Mouse (Mus musculus) A20 (cell line): ENCODE data around the gene Sncb.

Experiments
- DNase-seq: peaks from one replicate; pipeline ENCODE4 v3.0.0-alpha.2; 2011; ENCODE audit warnings: low read depth, low spot score

The Sncb gene

DNA sequence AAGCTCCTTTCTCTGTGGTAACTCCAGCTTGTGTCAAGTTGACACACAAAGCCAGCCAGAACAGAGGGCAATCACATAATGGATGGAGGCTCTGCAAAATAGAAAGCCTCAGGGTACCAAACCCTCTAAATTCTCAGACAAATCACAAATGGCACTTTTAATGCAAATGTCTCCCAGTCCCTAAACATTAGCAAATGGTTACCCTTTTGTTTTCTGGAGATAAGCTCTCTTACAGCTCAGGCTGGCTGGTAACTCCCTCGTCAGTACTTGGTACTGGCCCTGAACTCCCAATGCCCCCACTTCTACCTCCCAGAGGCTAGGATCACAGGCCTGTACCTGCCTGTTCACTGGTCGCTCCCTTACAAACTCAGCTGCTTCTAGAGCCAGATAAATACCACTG, 16.8 kb upstream of the Sncb start:
- DNase-seq: no peak

DNA sequence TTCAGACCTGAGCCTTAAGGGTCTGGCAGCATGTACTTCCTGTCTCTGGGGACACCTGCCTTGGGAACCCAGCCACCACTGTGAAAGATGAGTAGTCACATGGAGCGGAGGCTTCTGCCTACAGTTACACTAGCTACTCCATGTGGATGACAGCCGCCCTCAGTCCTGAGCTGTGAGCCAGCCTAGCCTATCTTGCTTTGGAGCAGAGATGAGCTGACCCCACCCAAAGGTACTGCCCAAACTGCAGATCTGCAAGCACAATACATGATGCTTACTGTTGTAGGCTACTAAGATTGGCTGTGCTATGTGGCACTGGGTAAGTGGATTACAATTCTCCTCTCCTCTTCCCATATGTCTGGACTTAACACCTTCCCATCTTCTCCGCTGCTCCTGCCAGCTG, 14.7 kb upstream of the Sncb start:
- no peak for DNase-seq

DNA sequence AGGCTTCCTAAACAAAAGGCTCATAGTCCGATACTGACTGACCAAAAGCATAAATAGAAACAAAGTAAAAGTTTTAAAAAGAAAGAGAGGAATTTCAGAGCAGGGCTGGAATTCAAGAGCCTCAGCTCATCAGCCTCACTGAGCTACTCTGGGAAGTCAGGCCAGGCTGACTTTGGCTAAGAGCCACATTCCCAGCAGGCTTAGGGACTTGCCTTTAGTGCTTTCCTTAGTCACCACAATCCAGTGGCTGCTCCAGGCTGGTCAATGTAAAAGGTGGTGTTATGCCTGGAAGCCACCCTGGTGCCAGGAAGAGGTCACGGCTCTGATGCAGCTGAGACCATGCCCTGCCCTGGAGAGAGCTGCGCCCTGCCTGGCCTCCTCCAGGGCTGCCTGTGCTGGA, 14.2 kb upstream of the Sncb start:
- DNase-seq: no peak

DNA sequence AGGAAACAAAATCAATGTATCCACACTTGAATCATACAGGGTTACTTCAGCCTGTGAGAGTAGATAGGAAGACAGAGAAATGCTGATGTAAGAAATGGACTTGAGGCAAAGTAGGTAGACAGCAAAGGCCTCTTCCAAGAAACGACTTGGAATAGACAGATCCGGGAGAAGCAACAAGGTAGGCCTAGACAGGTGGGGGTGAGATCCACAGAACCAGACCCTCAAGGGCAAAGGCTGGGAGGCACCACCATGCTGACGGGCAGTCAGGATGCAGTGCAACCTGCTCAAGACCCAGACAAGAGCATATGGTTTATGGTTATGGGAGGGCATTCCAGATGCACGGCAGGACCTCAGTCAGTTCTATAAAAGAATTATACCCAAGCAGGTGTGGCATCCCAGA, 617 bp upstream of the Sncb start:
- DNase-seq: no peak

DNA sequence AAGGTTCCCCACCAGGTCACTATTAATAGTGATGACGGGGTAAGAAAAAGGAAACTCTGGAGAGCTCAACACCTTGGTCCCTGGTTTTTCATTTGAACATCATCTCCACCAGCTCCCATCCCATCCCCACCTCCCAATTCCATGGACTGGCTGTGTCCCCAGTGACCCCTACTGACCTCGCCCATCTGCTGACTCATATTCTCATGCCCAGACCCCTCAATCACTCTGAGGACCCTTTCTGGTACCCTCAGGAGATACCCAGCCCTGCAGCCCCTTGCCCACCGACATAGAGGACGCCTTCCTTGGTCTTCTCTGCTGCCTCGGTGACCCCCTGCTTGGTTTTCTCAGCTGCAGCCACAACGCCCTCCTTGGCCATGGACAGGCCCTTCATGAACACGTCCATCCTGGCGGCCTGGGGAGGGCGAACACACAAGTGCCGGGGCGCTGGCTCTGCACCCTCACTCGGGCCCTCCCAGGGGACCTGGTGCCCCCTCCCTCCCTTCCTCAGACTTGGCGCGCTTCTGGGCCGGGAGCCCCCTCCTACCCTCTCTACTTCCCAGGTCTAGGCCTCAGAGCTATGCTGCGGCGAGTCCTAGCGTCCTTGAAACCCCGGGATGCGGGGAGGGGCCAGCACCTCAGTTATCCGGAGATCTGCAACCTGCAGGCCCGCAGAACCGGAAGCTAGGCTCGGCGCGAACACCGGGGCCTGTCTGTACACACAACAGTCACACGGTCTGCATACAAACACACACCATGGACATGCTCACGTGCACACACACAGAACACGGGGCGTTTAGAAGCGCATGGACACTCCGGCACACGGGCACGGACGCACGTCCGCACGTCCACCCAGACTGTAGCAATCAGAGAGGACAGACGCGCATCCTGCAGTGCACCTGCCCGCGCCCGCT, 859 bp downstream of the Sncb start:
- peak; percentile 27 for DNase-seq

DNA sequence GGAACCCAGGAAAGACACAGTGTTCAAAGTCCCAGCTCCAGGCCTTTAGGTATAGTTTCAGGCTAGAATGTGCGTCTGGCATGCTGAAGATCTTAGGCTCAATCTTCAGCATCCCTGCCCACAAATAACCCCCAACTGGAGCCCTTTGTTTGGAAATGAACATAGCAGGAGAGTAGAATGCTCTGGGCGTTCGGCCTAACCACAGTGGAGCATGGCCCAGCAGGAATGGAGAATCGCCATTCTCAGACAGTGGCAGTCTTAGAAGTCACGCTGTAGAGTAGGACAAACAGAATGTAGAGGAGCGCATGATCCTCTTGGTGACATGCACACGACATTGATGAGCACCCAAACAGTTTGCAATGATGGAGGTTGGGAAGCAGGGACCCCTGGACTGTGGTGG, 5.5 kb downstream of the Sncb start:
- DNase-seq: no peak

DNA sequence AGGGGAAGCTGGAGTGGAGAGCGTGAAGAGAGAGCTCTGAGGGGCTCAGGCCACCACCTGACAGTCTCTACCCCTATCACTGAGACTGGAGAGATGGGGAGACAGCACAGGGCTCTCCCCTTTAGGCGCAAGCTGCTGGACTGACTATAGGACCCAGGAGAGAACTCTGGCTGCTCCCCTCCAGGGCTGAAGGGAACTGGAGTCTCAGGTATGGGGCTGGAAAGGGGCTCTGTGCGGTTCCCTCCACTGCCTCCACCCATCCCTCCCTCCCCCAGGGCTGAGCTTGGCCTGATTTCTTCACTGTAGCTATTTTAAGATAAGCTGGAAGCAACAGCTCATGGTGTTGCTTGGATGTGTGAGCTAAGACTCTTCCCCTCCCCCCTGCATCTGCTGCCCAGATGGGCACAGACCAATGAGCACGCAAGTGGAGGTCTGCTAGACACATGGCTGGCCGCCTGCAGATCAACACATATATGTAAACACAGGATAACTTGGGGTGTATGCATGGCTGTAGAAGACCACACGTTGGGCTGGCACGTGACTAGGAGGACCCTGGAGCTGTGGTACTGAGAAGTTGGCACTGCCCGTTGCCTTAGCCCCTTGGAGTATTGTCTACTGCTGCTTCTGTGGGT, 6.1 kb downstream of the Sncb start:
- DNase-seq: no peak

DNA sequence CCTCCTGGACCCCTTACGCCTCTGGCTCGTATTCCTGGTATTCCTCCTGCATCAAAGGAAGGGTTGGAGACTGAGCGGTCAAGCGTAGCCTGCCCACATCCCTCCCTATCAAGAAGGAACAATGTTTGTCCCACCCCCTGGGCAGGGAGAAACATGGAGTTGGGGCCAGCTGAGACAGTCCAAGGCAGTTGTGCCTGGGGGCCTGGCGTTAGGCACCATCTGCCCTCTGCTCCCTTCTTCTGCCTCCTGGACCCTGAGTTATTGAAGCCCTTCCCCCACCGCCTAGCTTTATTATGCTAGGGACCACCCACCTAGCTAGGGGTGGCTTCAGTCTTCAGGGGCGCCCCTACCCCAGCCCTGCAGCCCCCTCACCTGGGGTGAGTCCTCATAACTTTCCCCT, 6.9 kb downstream of the Sncb start:
- no peak for DNase-seq

DNA sequence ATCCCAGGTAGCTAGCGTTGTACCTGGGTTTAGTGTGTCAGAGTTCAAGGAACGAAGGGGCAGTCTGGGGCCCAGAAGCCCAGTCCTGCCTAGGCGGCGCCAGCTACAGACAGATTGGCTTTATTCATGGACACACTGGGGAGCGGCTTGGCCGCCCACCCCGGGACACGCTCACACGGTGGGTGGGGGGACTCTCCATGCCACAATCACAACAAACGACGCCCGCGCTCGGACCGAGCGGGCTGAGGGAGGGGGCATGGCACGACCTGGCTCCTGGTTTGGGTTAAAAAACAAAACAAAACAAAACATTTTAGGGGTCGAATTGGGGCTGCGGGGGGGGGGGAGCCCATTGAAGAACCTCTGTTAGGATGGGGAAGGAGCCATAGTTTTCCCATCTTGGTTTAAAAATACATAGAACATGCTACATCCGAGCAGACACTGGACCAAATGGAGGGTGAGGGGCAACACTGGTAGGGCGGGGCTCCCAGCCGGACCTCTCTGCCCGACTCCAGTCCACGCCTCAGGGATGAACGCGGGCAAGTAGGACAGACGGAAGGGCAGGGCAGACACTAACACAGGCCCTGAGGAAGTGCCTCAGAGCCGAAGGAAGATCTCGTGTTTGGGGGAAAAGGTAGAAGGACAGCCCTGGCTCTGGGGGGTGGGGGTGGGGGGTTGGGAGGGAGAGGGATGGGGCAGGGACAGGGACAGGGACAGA, 7.5 kb downstream of the Sncb start:
- DNase-seq: no peak

DNA sequence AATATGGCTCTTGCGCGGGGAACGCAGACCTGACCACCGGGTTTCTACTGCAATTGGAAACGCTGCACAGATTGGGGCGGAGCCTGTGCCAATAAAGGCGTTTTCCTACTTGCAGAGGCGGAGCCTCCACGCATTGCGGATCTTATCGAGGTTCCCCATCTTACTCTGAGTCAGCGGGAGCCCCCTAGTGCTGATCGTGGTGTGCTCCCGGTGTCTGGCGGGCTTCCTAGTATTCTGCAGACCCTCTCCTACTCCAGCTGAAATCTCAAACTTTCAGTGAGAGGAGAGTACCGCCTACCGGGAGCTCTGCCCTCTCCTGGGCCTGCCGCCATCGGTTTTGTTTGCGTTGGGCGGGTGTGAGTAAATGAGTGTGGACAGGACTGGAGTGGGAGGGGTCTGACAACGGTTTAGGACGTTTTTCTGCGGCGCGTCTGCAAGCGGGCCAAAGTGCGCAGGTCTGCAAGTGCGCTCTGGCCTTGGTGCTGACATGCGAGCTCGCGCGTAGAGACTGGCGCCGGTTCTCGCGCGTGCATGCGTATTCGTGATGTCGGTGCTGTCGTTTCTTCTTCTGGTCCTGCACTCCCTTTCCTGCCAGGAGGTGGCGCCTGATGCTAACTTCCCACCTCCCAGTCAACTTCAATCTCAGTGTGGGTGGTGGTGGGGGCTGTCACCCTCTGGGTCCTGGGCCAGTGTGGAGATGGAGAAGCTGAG, 8.2 kb downstream of the Sncb start:
- DNase-seq: peak; percentile 91

DNA sequence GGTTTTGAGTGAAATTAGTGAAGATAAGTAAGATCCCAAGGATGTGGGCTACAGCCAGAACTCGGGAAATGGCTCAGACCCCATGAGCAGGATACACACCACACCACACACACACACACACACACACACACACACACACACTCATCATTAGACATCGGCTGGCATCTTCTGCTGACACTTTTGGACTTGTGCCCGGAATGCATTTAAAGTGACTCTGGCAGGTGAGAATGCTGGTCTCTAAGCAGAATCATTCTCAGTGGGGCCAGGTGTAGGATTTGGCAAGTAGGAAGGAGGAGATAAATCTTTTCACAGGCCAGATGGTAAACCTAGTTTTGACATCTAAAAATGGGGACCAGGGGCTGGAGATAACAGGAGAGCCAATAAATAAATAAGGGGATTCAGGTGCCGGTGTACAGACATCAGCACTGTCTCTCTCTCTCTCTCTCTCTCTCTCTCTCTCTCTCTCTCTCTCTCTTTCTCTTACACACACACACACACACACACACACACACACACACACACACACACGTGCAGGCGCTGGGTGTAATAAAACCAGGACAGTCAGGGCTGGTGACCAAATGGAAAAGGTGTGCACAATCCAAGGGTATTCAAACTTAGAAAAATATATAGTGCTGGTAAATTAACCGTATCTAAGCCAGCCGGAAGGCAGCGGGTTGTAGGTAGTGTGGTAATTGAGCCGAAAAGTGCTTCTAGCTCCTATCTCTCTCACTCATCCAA, 9.1 kb downstream of the Sncb start:
- DNase-seq: no peak

DNA sequence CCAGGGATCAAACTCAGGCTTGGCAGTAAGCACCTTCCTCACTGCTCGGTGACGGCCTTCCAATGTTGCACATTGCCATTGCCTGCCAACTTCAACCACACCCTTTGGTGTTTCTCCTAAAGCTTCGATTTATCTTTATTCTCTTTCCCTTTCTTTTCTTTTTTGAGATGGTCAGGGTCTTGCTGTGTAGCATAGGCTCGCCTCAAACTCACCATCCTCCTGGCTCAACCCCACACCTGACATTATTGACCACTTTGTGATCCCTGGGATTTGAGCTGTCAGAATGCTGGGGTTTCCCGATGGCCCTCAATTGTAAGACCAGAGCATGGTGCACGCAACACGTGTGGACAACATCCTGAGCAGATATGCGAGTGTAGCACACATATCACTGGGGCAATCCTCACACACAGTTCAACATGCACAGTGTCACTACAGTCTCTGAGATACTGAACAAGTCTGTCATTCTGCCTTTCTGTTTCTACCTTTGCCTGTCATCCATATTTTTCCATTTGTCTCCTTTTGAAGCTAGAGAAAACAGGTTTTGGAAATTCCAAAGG, 10.2 kb downstream of the Sncb start:
- DNase-seq: no peak

DNA sequence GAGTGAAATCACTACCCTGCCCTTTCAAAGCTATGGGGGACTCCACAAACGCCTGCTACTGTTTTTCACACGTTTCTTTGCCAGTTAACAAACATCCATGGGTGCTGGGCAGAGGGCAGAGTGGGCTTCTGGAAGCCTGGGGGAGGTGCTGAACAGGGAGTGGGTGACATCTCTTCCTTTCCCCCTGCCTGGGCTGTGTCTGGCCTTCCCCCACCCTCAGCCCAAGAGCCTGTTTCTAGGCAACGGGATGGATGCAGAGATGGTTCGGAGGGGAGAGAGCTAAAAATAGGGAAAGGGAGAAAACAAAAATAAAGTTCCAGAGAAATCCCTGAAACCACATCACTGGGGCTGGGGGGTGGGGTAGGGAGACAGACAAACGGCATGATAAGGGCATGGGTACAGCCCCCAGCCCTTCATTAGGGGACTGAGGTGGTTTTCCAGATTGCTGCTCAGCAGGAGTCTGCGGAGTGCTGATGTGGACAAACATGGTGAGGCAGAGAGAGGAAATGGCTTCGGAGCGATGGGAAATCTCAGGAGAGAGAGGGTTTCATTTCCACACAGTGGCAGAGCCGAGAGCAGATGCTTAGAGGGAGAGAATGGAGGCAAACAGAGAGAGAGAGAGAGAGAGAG, 11.1 kb downstream of the Sncb start:
- DNase-seq: no peak

DNA sequence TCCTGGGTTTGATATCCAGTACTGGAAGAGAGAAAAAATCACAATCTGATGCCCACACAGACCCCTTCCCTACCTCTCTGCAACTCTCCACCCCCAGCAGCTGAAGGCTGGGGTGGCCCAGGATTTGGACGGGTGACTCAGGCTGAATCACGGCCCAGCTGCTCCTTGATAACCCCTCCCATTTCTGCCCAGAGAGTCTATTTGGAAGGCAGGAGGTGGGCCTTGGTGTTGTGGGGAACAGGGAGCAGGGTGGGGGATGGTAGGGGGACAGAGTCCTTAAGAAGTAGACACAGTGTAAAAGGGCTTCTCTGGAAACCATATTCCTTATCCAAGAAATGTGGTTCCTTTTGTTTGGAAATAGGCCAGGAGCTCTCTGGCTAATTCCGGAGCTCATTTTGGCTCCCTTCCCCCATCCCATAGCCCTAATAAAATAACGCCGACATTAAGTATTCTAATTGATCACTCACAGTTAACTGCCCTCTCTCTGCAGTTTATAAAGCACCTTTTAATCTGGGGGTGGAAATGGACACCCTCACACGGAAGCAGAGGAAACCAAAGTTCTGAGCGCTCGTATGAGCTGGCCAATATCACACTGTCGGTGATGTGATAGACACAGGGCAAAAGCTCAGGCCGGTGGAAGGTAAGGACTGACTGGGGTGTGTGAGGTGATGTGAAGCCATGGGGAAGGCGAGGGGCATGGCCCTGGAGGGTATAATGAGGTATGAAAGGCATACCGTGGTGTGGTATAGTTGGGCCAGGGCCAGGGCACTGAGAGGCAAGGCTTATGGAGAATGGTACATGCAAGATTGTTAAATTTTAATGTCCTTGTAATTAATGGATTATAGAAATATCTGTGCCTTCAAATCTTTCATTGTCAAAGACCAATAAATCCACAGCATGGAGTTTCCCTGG, 12.0 kb downstream of the Sncb start:
- DNase-seq: no peak

DNA sequence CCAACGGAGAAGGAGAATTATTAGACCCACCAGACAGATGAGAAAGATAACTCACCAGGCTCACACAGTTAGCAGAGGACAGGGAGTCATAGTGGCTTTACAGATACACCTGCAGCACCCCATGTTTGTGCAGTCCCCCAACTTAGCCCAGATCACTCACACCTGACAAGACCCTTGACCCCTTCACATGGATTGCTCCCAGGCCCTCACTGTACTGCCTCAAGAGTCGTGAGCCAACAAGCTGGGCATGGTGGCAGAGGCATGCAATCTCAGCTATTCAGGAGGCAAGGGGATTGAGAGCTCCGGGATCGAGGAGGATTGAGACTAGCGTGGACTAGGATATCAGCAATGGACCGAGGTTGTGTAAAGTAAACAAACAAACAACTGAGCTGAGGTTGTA, 12.7 kb downstream of the Sncb start:
- DNase-seq: no peak

DNA sequence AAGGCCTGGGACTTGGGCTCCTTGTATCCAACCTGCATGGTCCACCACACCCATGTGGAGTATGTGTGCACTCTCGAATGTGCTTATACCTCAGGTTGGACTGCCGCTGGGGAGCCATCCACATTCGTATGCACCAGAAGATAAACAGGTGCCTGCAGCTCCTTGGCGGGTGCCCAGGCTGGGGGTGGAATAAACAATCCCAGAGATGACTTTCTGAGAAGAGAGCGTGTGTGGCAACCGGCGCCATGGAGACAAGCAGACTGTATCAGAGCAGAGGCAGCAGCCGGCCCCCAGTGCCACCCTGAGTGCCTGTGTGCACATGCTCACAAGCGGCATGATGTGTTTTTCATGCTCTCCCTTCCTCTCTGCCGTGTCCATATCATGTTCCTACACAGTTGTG, 13.7 kb downstream of the Sncb start:
- no peak for DNase-seq

DNA sequence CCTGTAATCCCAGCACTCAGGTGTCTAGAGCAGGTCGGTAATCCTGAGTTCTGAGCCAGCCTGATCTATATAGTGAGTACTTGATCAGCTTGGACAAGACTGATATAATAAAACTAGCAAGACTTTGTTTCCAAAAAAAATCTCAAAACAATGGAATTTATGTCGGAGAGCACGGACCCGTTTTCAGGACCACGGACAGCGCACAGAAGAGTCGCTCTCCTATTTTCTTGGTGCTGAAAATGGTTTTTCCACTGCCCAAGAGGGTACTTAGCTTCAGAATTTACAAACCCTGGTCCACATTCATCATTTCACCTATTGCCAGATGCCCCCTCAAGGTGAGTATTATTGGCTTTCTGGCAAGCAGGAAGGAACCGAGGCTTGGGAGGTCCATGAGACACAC, 15.7 kb downstream of the Sncb start:
- DNase-seq: peak; percentile 30

DNA sequence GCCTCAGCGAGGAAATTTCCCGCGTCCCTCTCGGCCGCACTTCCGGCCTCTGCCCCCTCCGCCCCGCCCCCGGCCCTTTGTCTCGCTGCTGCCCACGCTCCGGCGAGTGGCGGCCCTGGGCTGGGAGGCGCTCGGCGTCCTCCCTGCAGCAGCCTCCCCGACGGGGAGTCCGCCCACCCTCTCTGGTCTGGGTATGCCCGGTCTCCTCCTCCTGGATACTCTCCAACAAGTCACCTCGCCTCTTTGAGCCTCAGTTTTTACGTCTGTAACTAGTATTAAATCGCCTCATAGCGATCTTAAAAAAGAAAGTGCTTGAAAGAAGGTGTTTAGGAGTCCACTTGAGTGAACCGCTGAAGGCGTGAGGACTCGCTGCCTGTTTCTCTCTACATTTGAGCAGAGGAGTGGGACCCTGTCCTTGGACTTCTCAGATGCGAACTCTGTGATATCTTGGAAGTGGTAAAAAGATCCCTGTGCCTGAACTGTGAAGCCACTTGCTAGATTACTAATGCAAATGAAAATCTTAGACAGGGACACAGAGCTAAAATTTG, 16.5 kb downstream of the Sncb start, which contains the start of gene Gprin1:
Gprin1 (minus strand) TSS at position 11 of the 548 bp plus-strand sequence.
- no peak for DNase-seq
